Mouse (Mus musculus) thymus, adult 18-20 months (tissue): ENCODE measurements around the gene B3gat1.

Source experiments
- DNase-seq, 2 experiments: peaks; one replicate each; pipeline ENCODE4 v3.0.0; 2022; ENCODE audit warnings: mixed read lengths in 2 of 2

B3gat1 gene

DNA sequence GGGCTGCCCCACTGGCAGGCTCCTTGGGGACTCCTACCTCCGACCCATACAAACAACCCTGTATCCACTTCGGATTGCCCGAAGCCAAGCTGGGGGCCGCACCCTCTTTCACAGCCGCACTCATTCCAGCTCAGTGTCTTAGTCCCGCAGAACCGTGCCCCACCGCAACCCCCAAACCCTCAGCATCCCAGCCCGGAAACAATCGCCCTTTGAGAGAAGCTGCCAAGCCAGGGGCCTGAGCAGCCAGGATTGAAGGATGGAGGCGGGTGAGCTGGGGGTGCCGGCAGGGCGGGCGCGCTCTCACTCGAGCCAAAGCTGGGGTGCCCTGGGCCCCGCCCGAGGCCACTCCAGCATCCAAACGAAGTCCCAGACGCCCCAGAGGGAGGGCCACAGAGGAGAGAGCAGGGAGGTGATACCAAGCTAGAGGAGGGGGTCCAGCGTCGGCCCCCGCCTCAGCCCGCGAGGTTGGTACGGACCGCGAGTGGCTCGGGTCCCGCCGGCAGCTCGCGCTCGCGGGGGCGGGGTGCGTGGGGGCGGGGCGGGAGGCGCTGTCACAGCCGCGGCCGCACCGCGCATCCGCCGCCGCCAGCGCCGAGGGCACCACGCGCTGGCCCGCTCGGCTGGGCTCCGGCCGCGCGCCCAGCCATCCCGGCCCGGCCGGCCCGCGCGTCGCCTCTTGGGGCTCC lies at the start of gene B3gat1:
Gene B3gat1, plus strand, starts transcription at position 523 of the 686 bp plus-strand sequence.
- no peak for DNase-seq

DNA sequence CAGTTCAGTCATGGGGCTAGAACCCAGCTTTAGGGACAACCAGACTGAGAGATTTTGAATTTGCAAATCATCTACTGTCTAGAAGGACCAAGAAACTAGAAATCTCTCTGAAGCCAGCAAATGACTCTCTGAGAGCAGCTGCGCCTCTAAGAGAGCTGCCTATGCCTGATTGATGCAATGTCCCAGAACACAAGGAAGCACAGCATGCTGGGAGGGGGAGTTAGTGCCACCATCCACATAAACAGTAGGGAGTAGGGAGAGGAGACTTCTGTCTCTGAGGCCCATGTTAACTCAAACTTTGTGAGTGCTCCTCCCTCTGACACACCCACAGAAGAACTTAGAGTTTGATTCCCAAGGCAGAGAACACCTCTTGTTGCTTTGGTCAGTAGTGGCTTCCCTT lies 44.4 kb upstream of the B3gat1 start:
- no peak for DNase-seq

- DNase-seq, result no peak
Measured at GRCm38 (mm10) chr9:26689956-26690698, 43.4 kb upstream of the B3gat1 start.

DNA sequence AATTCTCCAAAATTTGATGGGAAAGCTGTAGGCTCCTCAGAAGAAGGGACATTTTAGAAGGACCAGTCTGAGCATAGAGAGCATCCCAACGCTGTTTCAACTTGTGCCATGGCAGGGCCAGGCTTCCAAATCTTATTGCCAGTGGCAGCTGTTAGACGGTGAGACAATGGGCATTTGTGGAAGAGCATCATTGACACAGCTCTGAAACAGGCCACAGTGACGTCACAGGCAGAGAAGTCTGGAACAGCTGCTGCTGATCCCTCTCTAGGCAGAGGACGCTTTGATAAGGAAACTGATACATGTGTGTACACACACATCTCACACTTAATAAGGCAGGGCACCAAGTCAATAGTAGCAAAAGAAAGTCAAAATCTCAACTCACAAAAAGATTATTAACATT lies 40.9 kb upstream of the B3gat1 start:
- DNase-seq, result no peak

DNA sequence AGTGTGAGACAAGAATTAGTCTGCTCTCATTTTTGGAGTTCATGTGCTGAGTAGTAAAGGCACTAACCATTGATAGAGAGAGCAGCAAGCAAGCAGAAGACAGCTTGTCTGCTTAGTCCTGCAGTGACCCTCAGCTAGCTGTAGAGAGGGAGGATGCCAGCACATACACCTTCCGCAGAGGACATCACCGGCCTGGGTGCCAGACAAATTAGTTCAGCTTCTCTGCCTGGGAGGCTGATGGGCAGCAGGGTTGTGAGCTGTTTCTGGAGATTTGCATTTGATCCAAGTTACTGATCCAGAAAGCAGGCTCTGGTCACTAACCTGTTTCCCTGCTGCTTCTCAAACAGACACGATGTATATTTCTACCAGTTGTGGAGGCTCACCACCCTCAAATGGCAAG lies 38.9 kb upstream of the B3gat1 start:
- DNase-seq, result no peak

- no peak for DNase-seq
Measured at GRCm38 (mm10) chr9:26695178-26695577, 38.4 kb upstream of the B3gat1 start.

GRCm38 (mm10) chr9:26698286-26698685 lies 35.2 kb upstream of the B3gat1 start:
- DNase-seq, result no peak

GRCm38 (mm10) chr9:26700329-26700728 lies 33.2 kb upstream of the B3gat1 start:
- no peak for DNase-seq

DNA sequence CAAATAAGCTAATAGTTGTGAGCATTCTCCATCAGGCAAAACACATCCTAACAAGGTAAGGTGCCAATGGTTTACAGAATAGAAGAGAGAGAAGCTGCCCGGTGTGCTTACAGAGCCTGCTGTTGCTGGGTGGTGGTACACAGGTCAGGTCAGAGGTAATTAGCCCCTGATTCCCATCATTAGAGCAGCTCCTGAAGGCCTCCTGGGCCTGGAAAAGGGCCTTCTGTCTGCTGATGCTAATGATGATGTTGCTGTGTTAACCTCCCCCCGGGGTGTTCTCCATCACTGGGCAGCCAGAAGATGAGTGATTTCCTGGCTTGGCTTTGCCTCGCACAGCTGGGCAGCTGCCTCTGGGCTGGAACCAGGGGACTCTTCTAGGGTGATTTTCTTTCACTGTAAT lies 15.1 kb upstream of the B3gat1 start:
- no peak for DNase-seq

DNA sequence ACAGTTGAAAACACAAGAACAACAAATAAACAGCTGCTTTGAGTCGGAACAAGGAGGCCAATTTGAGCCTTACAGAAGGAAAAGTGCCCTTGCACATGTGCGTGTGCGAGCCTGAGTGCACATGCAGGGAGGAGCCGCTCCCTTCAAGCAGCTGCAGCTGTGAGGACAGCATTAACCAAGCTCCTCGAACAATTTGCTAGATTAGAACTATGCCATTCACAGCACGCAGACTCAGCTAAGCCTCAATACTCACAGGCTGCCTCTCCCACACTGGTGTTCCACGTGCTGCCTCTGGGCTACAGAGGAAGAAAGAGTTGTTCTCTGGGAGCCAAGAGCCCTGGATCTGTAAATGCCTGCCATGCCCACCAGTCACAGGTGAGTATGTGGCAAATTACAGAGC lies 11.8 kb upstream of the B3gat1 start:
- no peak for DNase-seq

GRCm38 (mm10) chr9:26725709-26726108 lies 7.8 kb upstream of the B3gat1 start:
- DNase-seq, result no peak

GRCm38 (mm10) chr9:26727445-26727844 lies 6.1 kb upstream of the B3gat1 start:
- no peak for DNase-seq

DNA sequence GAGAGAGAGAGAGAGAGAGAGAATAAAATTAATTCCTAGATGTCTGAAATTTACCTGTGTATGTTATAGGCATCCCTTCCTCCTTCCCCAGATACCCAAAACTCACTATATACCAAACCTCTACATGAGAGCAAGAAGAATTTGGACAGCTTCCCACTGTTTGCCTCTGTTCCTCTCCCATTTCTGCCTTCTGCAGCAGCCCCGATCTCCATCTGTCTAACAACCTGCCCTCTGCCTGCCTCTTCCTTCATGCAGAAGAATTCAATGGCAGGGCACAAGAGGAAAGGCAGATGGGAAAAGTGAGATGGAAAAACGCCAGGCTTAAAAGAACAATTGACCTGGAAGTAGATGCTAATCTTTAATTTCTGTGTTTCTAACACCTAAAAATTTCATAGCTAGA lies 5.0 kb upstream of the B3gat1 start:
- no peak for DNase-seq

DNA sequence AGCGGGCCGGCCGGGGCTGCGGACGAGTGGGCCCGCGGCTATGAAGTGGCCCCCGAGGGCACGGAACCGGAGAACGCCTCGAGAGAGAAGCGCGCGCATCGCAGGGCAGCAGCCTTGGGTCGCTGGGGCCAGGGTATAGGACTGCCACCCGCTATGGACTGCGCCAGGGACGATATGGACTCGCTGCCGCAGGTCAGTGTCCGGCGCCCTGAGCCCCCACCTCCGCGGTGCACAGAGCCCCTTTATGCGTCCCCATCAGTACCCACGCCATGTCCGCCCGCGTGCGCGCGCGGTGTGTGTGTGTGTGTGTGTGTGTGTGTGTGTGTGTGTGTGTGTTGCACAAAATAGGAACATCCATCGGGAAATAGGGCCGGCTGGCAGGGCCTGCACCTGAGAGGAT lies 458 bp downstream of the B3gat1 start:
- no peak for DNase-seq

GRCm38 (mm10) chr9:26737116-26737515 lies 3.6 kb downstream of the B3gat1 start:
- no peak for DNase-seq

DNA sequence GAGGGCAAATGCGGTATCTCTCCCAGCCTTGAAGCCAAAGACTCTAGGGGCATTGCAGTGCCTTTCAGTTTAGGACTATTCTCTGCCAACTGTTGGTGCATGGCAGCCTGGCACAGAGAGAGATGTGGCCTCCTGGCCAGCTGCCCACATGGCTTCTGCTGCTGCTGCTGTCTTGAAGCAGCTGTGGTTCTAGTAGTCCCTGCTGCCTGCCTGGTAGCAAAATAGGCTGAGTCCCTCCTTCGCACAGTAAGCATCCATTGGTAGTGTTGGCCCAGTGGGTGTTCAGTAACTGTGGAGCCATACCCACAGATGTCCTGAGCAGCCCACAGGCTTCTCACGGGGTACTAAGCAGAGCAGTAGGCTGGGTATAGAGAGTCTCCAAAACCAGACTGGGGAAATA lies 9.3 kb downstream of the B3gat1 start:
- DNase-seq, result no peak

DNA sequence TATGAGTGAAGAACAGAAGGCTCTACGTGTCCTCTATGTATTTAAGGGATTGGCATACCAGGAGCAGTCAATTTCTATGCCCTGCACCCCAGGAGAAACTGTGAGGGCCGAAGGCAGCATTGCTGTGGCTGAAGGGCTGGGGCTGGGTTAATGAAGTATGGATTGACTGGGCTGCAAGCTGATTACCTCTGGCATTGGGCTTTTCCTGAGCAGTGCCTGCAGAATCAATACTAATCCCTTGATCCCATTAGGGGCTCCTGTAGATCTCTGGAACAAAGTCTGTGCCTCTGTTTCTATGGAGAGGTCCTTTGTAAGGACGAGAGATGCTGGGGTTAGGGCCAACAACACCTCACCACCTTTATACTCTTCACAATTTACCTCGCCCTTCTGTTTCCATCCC lies 13.6 kb downstream of the B3gat1 start:
- no peak for DNase-seq

DNA sequence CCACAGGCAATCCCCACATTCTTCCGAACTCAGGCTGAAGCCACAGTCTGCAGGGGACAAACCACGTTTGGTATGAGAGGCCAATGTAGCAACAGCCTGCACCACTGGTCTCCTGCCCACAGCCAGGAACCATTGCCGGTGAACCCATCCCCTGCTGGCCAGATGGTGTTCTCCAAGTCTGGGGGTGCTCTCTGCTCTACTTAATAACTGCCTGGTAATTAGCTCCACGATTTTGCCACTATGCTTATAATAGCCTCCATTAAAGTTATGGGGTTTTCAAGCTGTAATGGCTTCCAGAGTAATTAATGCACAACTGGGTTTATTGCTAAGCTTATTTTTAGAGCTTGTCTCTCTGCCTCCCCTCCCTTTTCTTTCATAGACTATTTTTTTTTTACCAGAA lies 15.4 kb downstream of the B3gat1 start:
- DNase-seq, result no peak

DNA sequence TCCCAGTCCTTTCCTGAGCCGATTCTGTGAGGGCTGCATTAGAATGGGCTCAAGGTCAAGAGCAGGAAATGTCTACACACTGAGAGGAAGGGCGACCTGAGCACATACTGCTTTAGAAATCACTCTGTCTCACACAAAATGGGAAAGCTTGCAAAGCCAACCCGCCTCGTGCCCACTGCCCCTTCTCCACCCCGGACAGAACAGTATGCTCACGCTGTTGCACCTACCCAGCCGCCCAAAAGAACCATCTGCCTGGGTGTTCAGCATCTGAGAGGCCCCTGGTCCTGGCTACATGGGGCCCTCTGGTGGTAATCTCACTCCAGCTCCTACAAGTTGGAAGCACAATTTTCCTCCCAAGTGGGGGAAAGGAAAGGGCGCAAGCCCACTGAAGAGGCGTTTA lies 26.6 kb downstream of the B3gat1 start:
- no peak for DNase-seq

GRCm38 (mm10) chr9:26760576-26760975 lies 27.0 kb downstream of the B3gat1 start:
- no peak for DNase-seq

DNA sequence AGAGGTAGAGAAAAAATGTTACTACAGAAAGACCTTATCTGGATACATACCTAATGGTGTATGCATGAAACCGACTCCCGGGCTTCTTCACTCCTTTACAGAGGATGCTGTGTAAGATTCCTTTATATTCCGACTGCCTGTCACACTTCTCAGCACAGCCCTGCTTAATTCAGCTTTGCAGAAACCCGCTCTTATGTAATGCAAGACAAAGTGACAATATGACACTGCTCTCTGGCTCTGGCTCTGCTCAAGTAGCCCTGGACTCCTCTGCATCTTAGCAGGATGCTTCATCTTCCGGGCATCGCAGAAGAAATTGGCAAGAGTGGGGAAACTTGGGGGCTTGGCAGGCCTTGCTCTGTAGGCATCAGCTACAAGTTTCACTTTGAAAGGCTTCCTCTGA lies 28.9 kb downstream of the B3gat1 start:
- no peak for DNase-seq

GRCm38 (mm10) chr9:26768181-26768580 lies 34.7 kb downstream of the B3gat1 start:
- DNase-seq, result no peak

DNA sequence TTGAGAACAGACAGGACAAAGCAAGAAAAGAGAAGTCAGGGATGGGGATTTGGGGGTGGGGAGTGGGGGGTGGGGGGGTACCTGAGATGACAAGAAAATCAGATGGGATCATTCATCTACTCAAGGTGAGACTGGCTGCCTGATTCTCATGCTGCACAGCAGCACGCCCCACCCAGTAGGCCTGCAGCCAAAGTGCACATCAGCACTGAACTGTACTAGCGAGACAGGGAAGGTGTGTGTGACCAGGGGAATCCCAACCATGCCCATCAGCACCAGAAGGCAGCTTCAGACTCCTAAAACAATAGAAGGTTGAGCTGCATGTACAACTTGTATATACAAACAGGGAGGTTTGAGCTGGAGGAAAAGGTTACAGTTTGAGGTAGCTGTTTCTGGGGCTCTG lies 42.2 kb downstream of the B3gat1 start:
- no peak for DNase-seq

DNA sequence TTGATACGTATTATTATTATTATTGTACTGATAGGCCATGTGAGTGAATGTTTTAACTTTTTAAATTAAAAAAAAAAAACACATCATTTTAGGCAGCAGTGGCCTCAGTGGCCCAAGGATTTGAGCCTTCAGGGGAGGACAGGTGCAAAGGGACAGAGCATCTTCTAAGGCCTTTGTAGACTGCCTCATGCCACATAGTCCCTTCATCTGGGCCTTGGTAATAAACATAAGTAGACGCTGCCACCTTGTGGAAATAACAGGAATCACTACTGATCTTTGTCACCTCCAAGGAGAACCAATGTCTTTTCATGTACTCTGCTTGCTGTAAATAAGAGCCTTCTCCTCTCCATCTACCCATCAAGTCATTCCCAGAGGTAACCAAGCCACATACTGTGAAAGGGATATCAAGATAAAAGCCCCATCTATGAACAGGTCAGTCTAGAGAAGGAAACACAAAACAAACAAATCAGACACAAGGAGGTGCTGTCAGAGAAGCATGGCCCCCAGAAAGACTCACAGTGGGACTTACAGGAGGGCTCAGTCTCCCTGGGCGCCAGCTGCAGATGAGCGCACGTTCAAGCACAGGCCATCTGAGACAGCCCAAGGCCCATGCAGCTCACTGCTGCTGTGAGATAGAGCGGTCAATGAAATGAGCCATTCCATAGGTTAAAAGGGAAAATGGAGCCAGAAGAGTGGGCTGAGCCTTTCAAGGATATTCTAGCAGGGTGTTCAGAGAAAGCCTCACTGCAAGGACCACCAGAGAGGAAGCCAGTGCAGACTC lies 42.8 kb downstream of the B3gat1 start:
- no peak for DNase-seq
